Mouse (Mus musculus) limb, embryonic 14.5 days (tissue): ENCODE results near the gene Irx1. TPM values are rescaled to one million over a fixed set of nuclear protein-coding genes. Genes with fewer than 3 reads are reported as not detected.

ENCODE experiments used
- ATAC-seq: fragments of 200-750 bp; cut with Nextera tagmentation; 2 replicates; pipeline ENCODE4 v1.8.0; 2017; ENCODE audit warnings: low read depth, moderate number of reproducible peaks, moderate TSS enrichment; ENCODE audit not compliant: low FRiP score
- DNase-seq: peaks from one replicate; pipeline ENCODE4 v3.0.0-alpha.2; 2015; ENCODE audit warnings: low spot score
- H3K27ac ChIP-seq: fragments of 300-500 bp; sonication (generic); replicated peaks from 2 replicates; pipeline ENCODE4 v1.5.1; 2014; ENCODE audit warnings: low read depth, mild to moderate bottlenecking, low read length, moderate library complexity, mixed read lengths
- H3K27me3 ChIP-seq: fragments of 300-500 bp; sonication (generic); 2 replicates; pipeline ENCODE4 v1.6.1; 2014; ENCODE audit warnings: low read length, mixed read lengths; ENCODE audit not compliant: control insufficient read depth, insufficient read depth
- H3K36me3 ChIP-seq: fragments of 300-500 bp; sonication (generic); 2 replicates; pipeline ENCODE4 v1.6.1; 2014; ENCODE audit warnings: mild to moderate bottlenecking, low read length, moderate library complexity, mixed read lengths; ENCODE audit not compliant: control insufficient read depth, insufficient read depth
- H3K4me1 ChIP-seq: fragments of 300-500 bp; sonication (generic); 2 replicates; pipeline ENCODE4 v1.6.1; 2014; ENCODE audit warnings: antibody characterized with exemption, low read length, mixed read lengths; ENCODE audit not compliant: control insufficient read depth, insufficient read depth
- H3K4me2 ChIP-seq: fragments of 300-500 bp; sonication (generic); replicated peaks from 2 replicates; pipeline ENCODE4 v1.6.1; 2014; ENCODE audit warnings: low read depth, mild to moderate bottlenecking, low read length, moderate library complexity; ENCODE audit not compliant: severe bottlenecking
- H3K4me3 ChIP-seq: fragments of 300-500 bp; sonication (generic); replicated peaks from 2 replicates; pipeline ENCODE4 v1.5.1; 2014; ENCODE audit warnings: low read length
- H3K9ac ChIP-seq: fragments of 300-500 bp; sonication (generic); 2 replicates; pipeline ENCODE4 v1.6.1; 2014; ENCODE audit warnings: mild to moderate bottlenecking, low read depth, low read length, moderate library complexity; ENCODE audit not compliant: severe bottlenecking
- H3K9me3 ChIP-seq: fragments of 300-500 bp; sonication (generic); 2 replicates; pipeline ENCODE4 v1.6.1; 2016; ENCODE audit warnings: low read length; ENCODE audit not compliant: control insufficient read depth
- POLR2A ChIP-seq: fragments of 200-500 bp; IDR thresholded peaks from 2 replicates; pipeline ENCODE4 v1.8.0; 2012; ENCODE audit warnings: inconsistent platforms, mild to moderate bottlenecking, moderate library complexity, borderline replicate concordance; ENCODE audit not compliant: insufficient read depth, insufficient read length; ENCODE audit errors: extremely low read depth
- WGBS: fragments of 180-500 bp; shearing (Covaris S2); extraction: QIAGEN DNeasy Blood & Tissue Kit; methylation state at CpG from one replicate; pipeline ENCODE4 v1.1.7; 2014; 5-methylcytosine and 5-hydroxymethylcytosine counted together
- polyA plus RNA-seq, 2 experiments: library from polyadenylated mRNA; depleted of rRNA in 1 of 2; stranded (reverse) in 1 of 2; unstranded in 1 of 2; fragments of >200 nt; fragmentation: Nextera tagmentation in 1 of 2; extraction: Ambion mirVana in 1 of 2; gene quantifications; 2 replicates each; pipeline versions ENCODE4 v1.2.1 to v1.2.3; 2012 to 2014

The Irx1 gene
- polyA plus RNA-seq (2012; rRNA removed) (73.6 and 83.2 TPM in 2 replicates), polyA plus RNA-seq (2014; fragmentation: Nextera tagmentation; extraction: Ambion mirVana) (7.2 and 7.4 TPM in 2 replicates)

- ATAC-seq (peak; percentile 66), DNase-seq (peak; percentile 65)
- H3K4me3 ChIP-seq = peak within 1 kb of the TSS; percentile 62
- H3K9ac ChIP-seq = peak within 1 kb of the TSS; percentile 81
- H3K27ac ChIP-seq = peak within 1 kb of the TSS; percentile 75
- no peaks in the 10 kb centered on the region for H3K36me3 ChIP-seq
- 1% methylated on average over 54 of the region's 100 CpGs for WGBS
- H3K4me2 ChIP-seq = peak within 1 kb of the TSS; percentile 77
- no peaks in the 10 kb centered on the region for H3K9me3 ChIP-seq
- peaks cover 11% of the 10 kb centered on the region for H3K4me1 ChIP-seq
- H3K27me3 ChIP-seq = peaks cover 90% of the 10 kb centered on the region
- TF ChIP-seq POLR2A = no peak
These were observed at the start of gene Irx1 for GRCm38 (mm10) chr13:71963356-71964351. TSS of gene Irx1 (minus strand) at chr13:71963723.

- no peaks in the 10 kb centered on the region for H3K4me1 ChIP-seq
- DNase-seq (no peak), ATAC-seq (no peak)
- no peak for TF ChIP-seq POLR2A
- no peak overlapping the region for H3K4me3 ChIP-seq
- H3K36me3 ChIP-seq = no peaks in the 10 kb centered on the region
- no peak overlapping the region for H3K27ac ChIP-seq
- H3K27me3 ChIP-seq = no peaks in the 10 kb centered on the region
- 61% methylated on average over 5 of the region's 5 CpGs for WGBS
- H3K4me2 ChIP-seq = no peak overlapping the region
- H3K9me3 ChIP-seq = no peaks in the 10 kb centered on the region
- no peak overlapping the region for H3K9ac ChIP-seq
These were observed 16.6 kb upstream of the Irx1 start for GRCm38 (mm10) chr13:71979932-71980655.

- no peaks in the 10 kb centered on the region for H3K9me3 ChIP-seq
- H3K27ac ChIP-seq = no peak overlapping the region
- no peaks in the 10 kb centered on the region for H3K36me3 ChIP-seq
- WGBS = 76% methylated on average over 3 of the region's 3 CpGs
- ATAC-seq (no peak), DNase-seq (no peak)
- H3K4me2 ChIP-seq = no peak overlapping the region
- no peak for TF ChIP-seq POLR2A
- H3K4me3 ChIP-seq = no peak overlapping the region
- no peak overlapping the region for H3K9ac ChIP-seq
- H3K27me3 ChIP-seq = peaks cover 6% of the 10 kb centered on the region; the same call in 1 of the 2 replicates
- no peaks in the 10 kb centered on the region for H3K4me1 ChIP-seq
These were observed 12.2 kb upstream of the Irx1 start for GRCm38 (mm10) chr13:71975753-71976152.

GRCm38 (mm10) chr13:71968286-71968685 is 4.8 kb upstream of the Irx1 start:
- Histone ChIP-seq H3K27ac (no peak overlapping the region), H3K9ac (no peak overlapping the region), H3K9me3 (no peaks in the 10 kb centered on the region), H3K36me3 (no peaks in the 10 kb centered on the region), H3K4me2 (no peak overlapping the region), H3K27me3 (peaks cover 71% of the 10 kb centered on the region), H3K4me3 (no peak overlapping the region), H3K4me1 (no peaks in the 10 kb centered on the region)
- no peak for TF ChIP-seq POLR2A
- DNase-seq (no peak), ATAC-seq (no peak)
- 0% methylated on average over 6 of the region's 6 CpGs for WGBS

- H3K27me3 ChIP-seq = peaks cover 77% of the 10 kb centered on the region
- TF ChIP-seq POLR2A = no peak
- no peak overlapping the region for H3K4me2 ChIP-seq
- DNase-seq = no peak
- no peaks in the 10 kb centered on the region for H3K36me3 ChIP-seq
- no peaks in the 10 kb centered on the region for H3K9me3 ChIP-seq
- no peak overlapping the region for H3K9ac ChIP-seq
- H3K27ac ChIP-seq = no peak overlapping the region
- 2% methylated on average over 28 of the region's 28 CpGs for WGBS
- H3K4me1 ChIP-seq = peaks cover 3% of the 10 kb centered on the region; the same call in 1 of the 2 replicates
- no peak for ATAC-seq
- H3K4me3 ChIP-seq = no peak overlapping the region
These were observed 4.1 kb upstream of the Irx1 start for GRCm38 (mm10) chr13:71967341-71968250.
